Mouse (Mus musculus): ENCODE measurements around the gene Fam102b. TPM values are rescaled to one million over a fixed set of nuclear protein-coding genes. Genes with fewer than 3 reads are reported as not detected.

Gene Fam102b
- polyA plus RNA-seq, 1 experiment from 2014 or later = 8.2 TPM

DNA sequence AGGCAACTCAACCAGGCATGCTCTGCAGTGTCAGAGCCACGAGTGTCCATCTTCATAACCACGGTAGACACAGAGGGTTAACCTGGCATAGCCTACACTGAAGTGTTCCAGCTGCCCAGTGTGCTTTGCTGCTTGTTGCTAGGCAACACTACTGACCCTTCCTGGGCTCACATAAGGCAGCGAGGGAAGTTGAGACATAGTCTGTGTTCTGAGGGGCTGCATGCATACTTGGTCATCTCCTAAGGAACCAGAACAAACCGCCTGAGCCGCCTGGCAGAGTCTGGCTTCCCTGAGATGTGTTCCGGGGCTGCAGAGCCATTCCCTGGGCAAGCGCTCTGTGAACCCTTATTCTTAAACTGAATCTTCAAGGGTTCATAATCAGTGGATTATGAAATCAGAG lies 66.2 kb downstream of the Fam102b start:
- no peak for ATAC-seq
- Histone ChIP-seq H3K4me2 (replicated peaks; ENCODE audit: low read depth) (no peak overlapping the region), H3K9ac (ENCODE audit: low read depth, low read length) (no peak overlapping the region), H3K36me3 (ENCODE audit: control insufficient read depth, insufficient read depth) (no peaks in the 10 kb centered on the region), H3K27me3 (replicated peaks; ENCODE audit: control insufficient read depth, insufficient read depth, low read length) (no peaks in the 10 kb centered on the region), H3K27ac (ENCODE audit: low read depth, low read length) (no peak overlapping the region), H3K4me3 (ENCODE audit: low read depth, low read length) (no peak overlapping the region), H3K4me1 (replicated peaks; ENCODE audit: control insufficient read depth, insufficient read depth, low read length) (no peaks in the 10 kb centered on the region), H3K9me3 (ENCODE audit: control insufficient read depth) (no peaks in the 10 kb centered on the region)
- WGBS = 47% methylated on average over 7 of the region's 7 CpGs
- no peak for TF ChIP-seq CTCF (IDR thresholded peaks at IDR 0.05; ENCODE audit: low read depth)

DNA sequence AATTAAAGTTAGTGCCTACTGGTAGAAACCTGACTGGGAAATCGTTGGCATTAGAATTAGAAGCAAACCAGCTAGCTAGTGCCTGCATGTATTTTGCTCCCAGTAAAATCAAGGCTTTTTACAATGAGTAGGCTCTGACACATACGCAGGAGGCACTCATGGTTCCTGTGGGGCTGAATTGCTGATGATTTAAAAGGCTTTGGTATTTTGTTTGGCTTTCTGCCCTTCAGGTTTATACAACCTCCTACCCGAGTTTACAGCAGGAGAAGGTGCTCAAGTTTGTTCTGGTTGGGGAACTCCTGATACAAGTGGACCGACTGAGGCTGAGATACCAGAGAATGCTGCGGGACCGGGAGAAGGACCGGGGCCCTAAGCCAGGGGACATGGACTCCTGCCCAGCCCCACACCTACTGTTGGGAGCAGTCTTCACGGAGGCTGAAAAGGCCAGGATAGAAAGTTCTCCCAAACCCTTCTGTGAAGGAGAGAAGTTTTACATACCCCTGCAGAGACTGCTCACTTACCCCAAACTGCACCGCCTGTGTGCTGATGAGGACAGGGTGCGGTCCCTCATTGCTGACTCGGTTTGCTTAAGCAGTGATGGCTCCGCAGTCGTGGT lies 67.6 kb downstream of the Fam102b start:
- Histone ChIP-seq H3K4me1 (replicated peaks; ENCODE audit: control insufficient read depth, insufficient read depth, low read length) (no peaks in the 10 kb centered on the region), H3K4me3 (ENCODE audit: low read depth, low read length) (no peak overlapping the region), H3K4me2 (replicated peaks; ENCODE audit: low read depth) (no peak overlapping the region), H3K9ac (ENCODE audit: low read depth, low read length) (no peak overlapping the region), H3K27me3 (replicated peaks; ENCODE audit: control insufficient read depth, insufficient read depth, low read length) (no peaks in the 10 kb centered on the region), H3K36me3 (ENCODE audit: control insufficient read depth, insufficient read depth) (no peaks in the 10 kb centered on the region), H3K27ac (ENCODE audit: low read depth, low read length) (no peak overlapping the region), H3K9me3 (ENCODE audit: control insufficient read depth) (no peaks in the 10 kb centered on the region)
- ATAC-seq = no peak
- TF ChIP-seq CTCF (IDR thresholded peaks at IDR 0.05; ENCODE audit: low read depth) = no peak
- 57% methylated on average over 13 of the region's 13 CpGs for WGBS

DNA sequence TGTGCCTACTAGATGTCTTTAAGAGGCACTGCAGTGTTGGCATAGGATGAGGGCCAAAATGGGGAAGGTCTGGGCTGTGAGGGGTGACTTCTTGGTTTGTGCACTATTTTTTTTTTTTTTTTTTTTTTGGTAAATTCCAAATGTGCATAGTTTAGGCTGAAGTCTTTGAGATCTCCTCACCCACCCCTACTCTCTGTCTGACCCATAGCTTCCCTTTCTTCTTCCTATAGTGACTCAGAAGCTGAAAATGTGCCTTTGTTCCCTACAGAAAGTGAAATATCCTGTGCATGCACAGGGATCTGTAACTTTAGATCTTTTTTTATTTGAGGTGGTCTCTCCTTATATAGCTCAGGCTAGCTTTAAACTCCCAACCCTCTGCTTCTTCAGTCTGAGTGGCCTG lies 69.4 kb downstream of the Fam102b start:
- no peaks in the 10 kb centered on the region for H3K4me1 ChIP-seq (replicated peaks; ENCODE audit: control insufficient read depth, insufficient read depth, low read length)
- no peak overlapping the region for H3K4me2 ChIP-seq (replicated peaks; ENCODE audit: low read depth)
- no peak overlapping the region for H3K27ac ChIP-seq (ENCODE audit: low read depth, low read length)
- no peak overlapping the region for H3K4me3 ChIP-seq (ENCODE audit: low read depth, low read length)
- H3K27me3 ChIP-seq (replicated peaks; ENCODE audit: control insufficient read depth, insufficient read depth, low read length) = no peaks in the 10 kb centered on the region
- H3K9me3 ChIP-seq (ENCODE audit: control insufficient read depth) = no peaks in the 10 kb centered on the region
- no peak overlapping the region for H3K9ac ChIP-seq (ENCODE audit: low read depth, low read length)
- TF ChIP-seq CTCF (IDR thresholded peaks at IDR 0.05; ENCODE audit: low read depth) = no peak
- no peak for ATAC-seq
- no peaks in the 10 kb centered on the region for H3K36me3 ChIP-seq (ENCODE audit: control insufficient read depth, insufficient read depth)

DNA sequence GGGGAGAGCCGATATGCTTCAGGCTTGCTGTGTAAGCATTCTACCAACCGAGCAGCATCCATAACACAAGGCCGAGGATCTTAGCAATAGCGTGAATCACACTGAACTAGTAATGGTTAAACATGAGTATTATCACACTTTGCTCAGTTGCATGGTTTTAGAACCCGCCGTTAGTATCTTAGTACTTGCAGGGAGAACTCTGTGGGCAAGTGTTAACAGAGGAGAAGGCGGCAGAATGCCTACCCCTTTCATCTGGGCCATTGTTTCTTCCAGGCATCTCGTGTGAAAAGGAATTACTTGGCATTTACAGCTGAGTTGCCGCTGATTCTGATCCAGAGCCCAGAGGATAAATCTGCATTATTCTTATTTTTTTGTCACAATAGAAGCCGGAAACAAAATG lies 86.4 kb downstream of the Fam102b start:
- 88% methylated on average over 10 of the region's 10 CpGs for WGBS
- H3K9me3 ChIP-seq (ENCODE audit: control insufficient read depth) = no peaks in the 10 kb centered on the region
- no peak overlapping the region for H3K4me3 ChIP-seq (ENCODE audit: low read depth, low read length)
- TF ChIP-seq CTCF (IDR thresholded peaks at IDR 0.05; ENCODE audit: low read depth) = no peak
- no peaks in the 10 kb centered on the region for H3K36me3 ChIP-seq (ENCODE audit: control insufficient read depth, insufficient read depth)
- H3K4me1 ChIP-seq (replicated peaks; ENCODE audit: control insufficient read depth, insufficient read depth, low read length) = no peaks in the 10 kb centered on the region
- H3K27me3 ChIP-seq (replicated peaks; ENCODE audit: control insufficient read depth, insufficient read depth, low read length) = no peaks in the 10 kb centered on the region; the same call in 1 of the 2 replicates
- ATAC-seq = no peak
- no peak overlapping the region for H3K27ac ChIP-seq (ENCODE audit: low read depth, low read length)
- H3K9ac ChIP-seq (ENCODE audit: low read depth, low read length) = no peak overlapping the region
- no peak overlapping the region for H3K4me2 ChIP-seq (replicated peaks; ENCODE audit: low read depth)

DNA sequence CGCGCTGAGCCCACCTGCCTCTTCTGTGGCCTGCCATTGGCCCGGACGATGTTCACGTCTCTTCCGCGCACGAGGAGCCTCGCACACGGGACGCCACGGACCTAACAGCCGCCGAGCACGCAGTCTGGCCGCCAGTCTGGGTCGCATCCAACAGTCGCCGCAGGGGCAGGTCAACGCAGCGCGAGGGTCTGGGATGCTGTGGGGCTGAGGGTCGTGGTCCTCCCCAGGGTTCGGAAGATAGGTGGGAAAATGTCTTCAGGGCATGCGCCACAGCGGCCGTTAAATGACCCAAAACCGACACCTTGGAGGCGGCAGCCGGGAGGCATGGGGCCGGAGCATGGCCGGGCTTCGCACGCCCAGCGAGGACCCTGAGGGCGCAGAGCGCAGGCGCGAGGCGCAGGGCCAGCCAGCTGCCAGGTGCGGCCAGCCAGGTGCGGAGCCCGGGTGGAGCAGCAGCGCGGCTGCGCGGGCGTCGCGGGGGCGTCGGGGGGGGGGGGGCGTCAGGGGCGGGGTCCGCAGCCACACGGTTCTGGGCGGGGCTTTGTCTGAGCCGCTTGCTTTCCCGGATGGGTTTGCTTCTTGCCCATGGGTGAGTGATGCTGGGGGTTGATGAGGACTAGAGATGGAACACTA lies 87.3 kb downstream of the Fam102b start, which contains the start of gene Gm9857:
Gene Gm9857, minus strand, starts transcription at position 445 of the 633 bp plus-strand sequence.
- no peak for TF ChIP-seq CTCF (IDR thresholded peaks at IDR 0.05; ENCODE audit: low read depth)
- Histone ChIP-seq H3K4me3 (ENCODE audit: low read depth, low read length) (peak within 1 kb of the TSS; percentile 16; the same call in 1 of the 2 replicates), H3K27ac (ENCODE audit: low read depth, low read length) (no peak within 1 kb of the TSS), H3K9me3 (ENCODE audit: control insufficient read depth) (no peaks in the 10 kb centered on the region), H3K27me3 (replicated peaks; ENCODE audit: control insufficient read depth, insufficient read depth, low read length) (no peaks in the 10 kb centered on the region; the same call in 1 of the 2 replicates), H3K9ac (ENCODE audit: low read depth, low read length) (no peak within 1 kb of the TSS), H3K4me1 (replicated peaks; ENCODE audit: control insufficient read depth, insufficient read depth, low read length) (no peaks in the 10 kb centered on the region), H3K4me2 (replicated peaks; ENCODE audit: low read depth) (peak within 1 kb of the TSS; percentile 50), H3K36me3 (ENCODE audit: control insufficient read depth, insufficient read depth) (no peaks in the 10 kb centered on the region)
- ATAC-seq = 0 out of 2 replicates have a peak, but pooled peaks have one; percentile 43
- WGBS = 51% methylated on average over 43 of the region's 59 CpGs

DNA sequence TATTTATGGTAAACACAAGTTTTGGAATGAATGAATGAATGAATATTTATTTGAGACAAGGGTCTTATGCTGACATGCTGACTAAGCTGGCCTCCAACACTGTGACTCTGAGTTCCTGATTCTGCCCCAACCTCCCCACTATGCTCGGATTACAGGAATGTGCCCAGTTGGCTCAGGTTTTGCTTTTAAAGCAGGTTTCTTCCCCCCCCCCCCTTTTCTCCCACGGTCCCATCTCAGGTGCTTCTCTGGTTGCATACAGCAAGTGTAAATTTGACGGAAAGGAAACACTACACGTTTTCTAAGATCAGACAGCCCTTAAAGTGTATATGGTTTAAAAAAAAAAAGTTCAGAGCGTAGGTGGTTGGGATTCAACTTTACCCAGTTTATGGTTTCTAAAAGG lies 87.8 kb downstream of the Fam102b start, which contains the start of gene Henmt1:
Gene Henmt1, plus strand, starts transcription at position 301 of the 400 bp plus-strand sequence.
- H3K4me3 ChIP-seq (ENCODE audit: low read depth, low read length) = peak within 1 kb of the TSS; percentile 16; the same call in 1 of the 2 replicates
- no peak within 1 kb of the TSS for H3K27ac ChIP-seq (ENCODE audit: low read depth, low read length)
- no peaks in the 10 kb centered on the region for H3K4me1 ChIP-seq (replicated peaks; ENCODE audit: control insufficient read depth, insufficient read depth, low read length)
- ATAC-seq = no peak
- WGBS = 84% methylated on average over 5 of the region's 5 CpGs
- H3K9me3 ChIP-seq (ENCODE audit: control insufficient read depth) = no peaks in the 10 kb centered on the region
- no peaks in the 10 kb centered on the region; the same call in 1 of the 2 replicates for H3K27me3 ChIP-seq (replicated peaks; ENCODE audit: control insufficient read depth, insufficient read depth, low read length)
- H3K4me2 ChIP-seq (replicated peaks; ENCODE audit: low read depth) = peak within 1 kb of the TSS; percentile 50
- H3K9ac ChIP-seq (ENCODE audit: low read depth, low read length) = no peak within 1 kb of the TSS
- no peak for TF ChIP-seq CTCF (IDR thresholded peaks at IDR 0.05; ENCODE audit: low read depth)
- no peaks in the 10 kb centered on the region for H3K36me3 ChIP-seq (ENCODE audit: control insufficient read depth, insufficient read depth)
